Mouse (Mus musculus) embryonic facial prominence, embryonic 15.5 days (tissue): ENCODE measurements around the gene Nol12. TPM values are rescaled to one million over a fixed set of nuclear protein-coding genes. Genes with fewer than 3 reads are reported as not detected.

Experiments
- ATAC-seq: fragments of 200-750 bp; cut with Nextera tagmentation; 2 replicates; pipeline ENCODE4 v1.8.0; 2017; ENCODE audit warnings: low read depth, moderate TSS enrichment; ENCODE audit not compliant: insufficient number of reproducible peaks, low FRiP score, low TSS enrichment
- H3K27ac ChIP-seq: fragments of 300-500 bp; sonication (generic); replicated peaks from 2 replicates; pipeline ENCODE4 v1.5.1; 2015; ENCODE audit warnings: mild to moderate bottlenecking, inconsistent platforms
- H3K27me3 ChIP-seq: fragments of 300-500 bp; sonication (generic); 2 replicates; pipeline ENCODE4 v1.6.1; 2015; ENCODE audit warnings: inconsistent platforms
- H3K36me3 ChIP-seq: fragments of 300-500 bp; sonication (generic); 2 replicates; pipeline ENCODE4 v1.6.1; 2015; ENCODE audit warnings: mild to moderate bottlenecking, inconsistent platforms
- H3K4me1 ChIP-seq: fragments of 300-500 bp; sonication (generic); 2 replicates; pipeline ENCODE4 v1.6.1; 2015; ENCODE audit warnings: inconsistent platforms
- H3K4me2 ChIP-seq: fragments of 300-500 bp; sonication (generic); replicated peaks from 2 replicates; pipeline ENCODE4 v1.6.1; 2015; ENCODE audit warnings: mild to moderate bottlenecking, inconsistent platforms
- H3K4me3 ChIP-seq: fragments of 300-500 bp; sonication (generic); replicated peaks from 2 replicates; pipeline ENCODE4 v1.5.1; 2015; ENCODE audit warnings: mild to moderate bottlenecking, inconsistent platforms
- H3K9ac ChIP-seq: fragments of 300-500 bp; sonication (generic); 2 replicates; pipeline ENCODE4 v1.6.1; 2015; ENCODE audit warnings: inconsistent platforms
- H3K9me3 ChIP-seq: fragments of 300-500 bp; sonication (generic); replicated peaks from 2 replicates; pipeline ENCODE4 v1.6.1; 2016; ENCODE audit warnings: inconsistent platforms
- WGBS: fragments of 180-500 bp; shearing (Covaris S2); methylation state at CpG from one replicate; pipeline ENCODE4 v1.1.7; 2015; 5-methylcytosine and 5-hydroxymethylcytosine counted together
- polyA plus RNA-seq: library from polyadenylated mRNA; unstranded; fragments of >200 nt; fragmentation: Nextera tagmentation; extraction: Ambion mirVana; gene quantifications from 2 replicates; pipeline ENCODE4 v1.2.1, GENCODE M21; 2015

Gene Nol12
- polyA plus RNA-seq, 1 experiment from 2014 or later: 52.7 TPM

DNA sequence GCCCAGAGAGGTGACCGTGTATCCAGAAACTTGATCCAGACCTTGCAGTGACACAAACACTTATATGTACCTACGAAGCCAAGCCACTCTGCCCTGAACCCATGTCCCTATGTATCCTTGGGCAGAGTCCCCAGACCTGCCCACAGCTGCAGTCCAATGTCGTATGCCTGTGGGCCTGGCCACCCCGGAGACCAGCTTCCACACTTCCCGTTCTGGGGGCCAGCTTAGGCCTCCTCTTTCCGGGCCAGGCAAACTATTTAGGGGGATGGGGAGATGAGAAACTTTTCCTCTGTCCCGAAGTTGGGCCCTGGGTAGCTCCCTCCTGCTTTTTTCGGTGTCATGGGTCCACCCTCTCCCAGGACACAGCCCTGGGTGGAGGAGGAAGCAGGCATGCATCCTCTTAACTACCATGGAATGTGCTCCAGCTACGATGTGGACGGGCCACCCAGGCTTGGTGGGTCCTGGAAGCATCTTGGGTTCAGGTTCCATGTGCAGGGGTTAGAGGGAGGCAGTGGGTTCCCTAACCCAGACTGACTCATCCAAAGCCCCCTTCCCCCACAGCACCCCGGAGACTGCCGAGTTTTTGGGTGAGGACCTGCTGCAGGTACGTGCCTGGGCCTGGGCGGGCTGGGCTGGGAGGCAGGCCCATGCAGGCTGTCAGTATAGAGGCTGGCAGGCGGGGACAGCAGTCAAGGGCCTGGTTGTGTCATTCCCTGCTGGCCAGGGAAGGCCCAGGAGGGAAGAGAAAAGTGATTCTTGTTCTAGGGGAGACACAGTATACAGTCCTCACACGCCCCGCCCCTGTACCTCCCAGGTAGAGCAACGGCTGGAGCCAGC lies 33.9 kb upstream of the Nol12 start:
- peak overlapping the region; percentile 71 for H3K9ac ChIP-seq
- peaks cover 62% of the 10 kb centered on the region for H3K4me1 ChIP-seq
- peak overlapping the region; percentile 65 for H3K4me2 ChIP-seq
- H3K4me3 ChIP-seq: peak overlapping the region; percentile 76
- H3K9me3 ChIP-seq: no peaks in the 10 kb centered on the region
- 11% methylated on average over 18 of the region's 18 CpGs for WGBS
- no peaks in the 10 kb centered on the region for H3K27me3 ChIP-seq
- peaks cover 27% of the 10 kb centered on the region for H3K36me3 ChIP-seq
- peak overlapping the region; percentile 86 for H3K27ac ChIP-seq
- 0 out of 2 replicates have a peak, but pooled peaks have one; percentile 13 for ATAC-seq

DNA sequence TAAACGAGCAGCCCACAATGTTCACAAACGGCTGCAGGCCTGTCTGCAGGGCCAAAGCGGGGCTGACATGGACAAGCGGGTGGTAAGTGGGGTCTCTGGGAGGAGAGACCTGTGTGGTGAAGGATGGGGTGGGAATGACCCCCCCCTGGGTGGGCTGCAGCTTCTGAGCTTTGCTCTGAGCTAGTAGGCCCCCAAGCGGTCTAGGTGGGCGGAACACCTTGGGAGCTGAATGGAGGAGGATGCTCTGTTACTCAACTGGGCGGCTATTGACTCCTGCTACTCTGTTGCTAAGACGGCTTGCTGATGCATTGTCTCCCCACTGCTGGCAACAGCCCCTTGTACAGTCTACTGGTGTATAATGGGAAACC lies 33.3 kb upstream of the Nol12 start:
- no peaks in the 10 kb centered on the region for H3K27me3 ChIP-seq
- WGBS: 37% methylated on average over 8 of the region's 8 CpGs
- H3K9me3 ChIP-seq: no peaks in the 10 kb centered on the region
- H3K4me2 ChIP-seq: peak overlapping the region; percentile 65
- H3K4me1 ChIP-seq: peaks cover 55% of the 10 kb centered on the region
- ATAC-seq: no peak
- H3K9ac ChIP-seq: peak overlapping the region; percentile 71
- peak overlapping the region; percentile 86 for H3K27ac ChIP-seq
- H3K4me3 ChIP-seq: peak overlapping the region; percentile 76
- peaks cover 32% of the 10 kb centered on the region for H3K36me3 ChIP-seq

DNA sequence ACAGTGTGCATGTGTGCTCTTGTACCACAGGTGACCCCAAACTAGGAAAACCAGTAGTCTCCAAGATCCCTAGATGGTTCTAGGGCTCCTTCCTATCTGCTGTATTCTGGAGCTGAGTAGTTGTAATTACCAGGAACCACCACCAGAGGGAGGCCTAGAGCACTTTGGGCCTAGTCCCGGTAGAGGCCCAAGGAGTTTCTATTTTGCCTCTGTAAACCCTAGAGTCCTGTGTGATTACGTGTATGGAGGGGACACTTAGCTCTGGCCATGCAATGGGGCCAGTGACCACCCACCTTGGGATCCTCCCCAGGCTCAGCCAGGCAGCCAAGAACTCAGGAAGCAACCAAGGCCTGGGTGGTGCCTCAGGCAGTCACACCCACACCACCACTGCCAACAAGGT lies 31.5 kb upstream of the Nol12 start:
- 6% methylated on average over 2 of the region's 2 CpGs for WGBS
- Histone ChIP-seq H3K27me3 (no peaks in the 10 kb centered on the region), H3K9ac (no peak overlapping the region), H3K36me3 (peaks cover 50% of the 10 kb centered on the region), H3K27ac (no peak overlapping the region), H3K4me1 (peaks cover 40% of the 10 kb centered on the region), H3K4me3 (no peak overlapping the region), H3K4me2 (no peak overlapping the region), H3K9me3 (no peaks in the 10 kb centered on the region)
- ATAC-seq: 0 out of 2 replicates have a peak, but pooled peaks have one; percentile 4

DNA sequence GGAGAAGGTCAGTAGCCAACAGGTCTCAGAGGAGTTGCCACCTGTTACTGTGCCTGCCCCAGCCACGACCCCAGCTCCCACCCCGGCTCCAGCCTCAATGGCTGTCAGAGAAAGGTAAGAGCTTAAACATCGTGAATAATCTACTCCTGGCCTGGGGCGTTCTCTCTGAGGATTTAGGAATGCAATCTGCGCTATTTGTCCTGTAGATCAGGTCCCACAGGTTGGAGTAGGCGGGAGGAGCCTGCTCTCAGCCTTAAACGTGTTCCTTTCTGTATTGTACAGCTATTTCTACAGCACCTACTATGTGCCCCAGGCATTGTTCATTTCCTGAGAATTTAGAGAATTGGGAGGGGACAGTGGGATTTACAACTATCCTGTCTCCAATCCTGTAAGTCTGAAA lies 26.3 kb upstream of the Nol12 start:
- ATAC-seq: no peak
- no peaks in the 10 kb centered on the region for H3K27me3 ChIP-seq
- H3K9me3 ChIP-seq: no peaks in the 10 kb centered on the region
- no peak overlapping the region for H3K4me2 ChIP-seq
- H3K36me3 ChIP-seq: peaks cover 84% of the 10 kb centered on the region
- peak overlapping the region; percentile 34; the same call in 1 of the 2 replicates for H3K27ac ChIP-seq
- 56% methylated on average over 7 of the region's 7 CpGs for WGBS
- H3K4me1 ChIP-seq: peaks cover 6% of the 10 kb centered on the region
- H3K4me3 ChIP-seq: no peak overlapping the region
- no peak overlapping the region for H3K9ac ChIP-seq

DNA sequence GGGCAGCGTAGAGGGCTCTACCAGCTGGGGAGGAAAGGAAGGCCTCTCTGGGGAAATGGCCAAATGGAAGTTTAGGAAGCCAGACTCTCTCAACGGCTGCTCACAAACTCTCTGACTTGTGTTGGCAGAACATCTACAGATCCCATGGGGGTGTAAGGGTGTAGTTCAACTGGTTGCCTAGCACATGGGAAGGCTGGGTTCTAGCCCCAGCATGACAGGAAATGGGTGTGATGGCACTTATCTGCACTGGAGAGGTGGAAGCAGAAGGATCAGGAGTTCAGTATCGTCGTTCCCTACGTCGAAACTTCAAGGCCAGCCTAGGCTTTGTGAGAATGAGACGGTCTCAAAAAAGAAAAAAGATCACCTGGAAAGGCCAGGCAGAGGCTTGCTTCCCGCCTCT lies 25.8 kb upstream of the Nol12 start:
- H3K36me3 ChIP-seq: peaks cover 79% of the 10 kb centered on the region
- no peaks in the 10 kb centered on the region for H3K27me3 ChIP-seq
- H3K9me3 ChIP-seq: no peaks in the 10 kb centered on the region
- H3K4me2 ChIP-seq: no peak overlapping the region
- peaks cover 4% of the 10 kb centered on the region for H3K4me1 ChIP-seq
- ATAC-seq: no peak
- H3K4me3 ChIP-seq: no peak overlapping the region
- no peak overlapping the region for H3K9ac ChIP-seq
- WGBS: 74% methylated on average over 8 of the region's 8 CpGs
- H3K27ac ChIP-seq: peak overlapping the region; percentile 34; the same call in 1 of the 2 replicates

DNA sequence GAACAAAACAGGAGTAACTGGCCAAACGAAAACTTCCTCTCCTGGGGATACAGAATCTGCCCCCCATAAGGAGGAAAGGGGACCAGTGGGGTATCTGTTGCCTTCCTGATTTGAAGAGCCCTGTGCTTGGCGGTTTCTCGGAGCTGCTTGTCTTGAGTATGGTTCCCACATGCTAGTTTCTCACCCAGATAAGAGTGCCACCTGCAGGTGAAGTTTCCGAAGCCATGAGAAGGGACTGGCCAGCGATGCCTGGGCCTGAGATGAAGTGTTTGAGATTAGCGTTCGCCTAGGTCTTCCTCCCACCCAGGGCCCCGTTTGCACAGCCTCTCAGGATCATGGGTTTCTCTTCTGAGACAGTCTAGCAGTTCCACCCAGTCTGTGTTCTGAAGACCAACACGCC lies 22.7 kb upstream of the Nol12 start:
- Histone ChIP-seq H3K27ac (no peak overlapping the region), H3K9ac (no peak overlapping the region), H3K27me3 (no peaks in the 10 kb centered on the region), H3K4me1 (peaks cover 28% of the 10 kb centered on the region), H3K4me2 (no peak overlapping the region), H3K36me3 (peaks cover 50% of the 10 kb centered on the region), H3K4me3 (no peak overlapping the region), H3K9me3 (no peaks in the 10 kb centered on the region)
- ATAC-seq: no peak
- whole genome bisulfite sequencing: 37% methylated on average over 9 of the region's 9 CpGs

DNA sequence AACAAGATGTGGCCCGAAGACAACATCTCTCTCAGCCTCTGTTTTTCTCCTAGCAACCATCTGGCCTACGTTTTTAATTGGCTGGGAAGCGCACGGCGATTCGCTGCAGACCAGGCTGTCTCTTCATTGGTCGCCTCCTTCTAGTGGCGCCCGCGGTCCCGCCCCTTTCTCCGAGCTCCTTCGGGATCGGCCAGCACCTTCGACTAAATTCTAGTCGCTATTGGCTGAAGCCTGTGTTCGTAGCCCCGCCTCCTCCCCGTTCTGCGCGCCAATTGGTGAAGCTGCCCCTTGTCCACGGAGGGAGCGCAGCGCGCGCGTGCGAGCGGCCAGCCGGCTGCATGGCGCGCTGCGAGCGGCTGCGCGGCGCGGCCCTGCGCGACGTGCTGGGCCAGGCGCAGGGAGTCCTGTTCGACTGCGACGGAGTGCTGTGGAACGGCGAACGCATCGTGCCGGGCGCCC lies 21.1 kb upstream of the Nol12 start, which contains the start of gene Pdxp:
TSS of gene Pdxp (plus strand) at position 288 of the 459 bp plus-strand sequence.
- Histone ChIP-seq H3K9me3 (no peaks in the 10 kb centered on the region), H3K9ac (peak within 1 kb of the TSS; percentile 69), H3K36me3 (peaks cover 39% of the 10 kb centered on the region), H3K4me1 (peaks cover 28% of the 10 kb centered on the region), H3K27me3 (no peaks in the 10 kb centered on the region), H3K4me3 (peak within 1 kb of the TSS; percentile 76), H3K27ac (peak within 1 kb of the TSS; percentile 94), H3K4me2 (peak within 1 kb of the TSS; percentile 95)
- peak; percentile 92 for ATAC-seq
- under 1% methylated on average over 51 of the region's 51 CpGs for WGBS

DNA sequence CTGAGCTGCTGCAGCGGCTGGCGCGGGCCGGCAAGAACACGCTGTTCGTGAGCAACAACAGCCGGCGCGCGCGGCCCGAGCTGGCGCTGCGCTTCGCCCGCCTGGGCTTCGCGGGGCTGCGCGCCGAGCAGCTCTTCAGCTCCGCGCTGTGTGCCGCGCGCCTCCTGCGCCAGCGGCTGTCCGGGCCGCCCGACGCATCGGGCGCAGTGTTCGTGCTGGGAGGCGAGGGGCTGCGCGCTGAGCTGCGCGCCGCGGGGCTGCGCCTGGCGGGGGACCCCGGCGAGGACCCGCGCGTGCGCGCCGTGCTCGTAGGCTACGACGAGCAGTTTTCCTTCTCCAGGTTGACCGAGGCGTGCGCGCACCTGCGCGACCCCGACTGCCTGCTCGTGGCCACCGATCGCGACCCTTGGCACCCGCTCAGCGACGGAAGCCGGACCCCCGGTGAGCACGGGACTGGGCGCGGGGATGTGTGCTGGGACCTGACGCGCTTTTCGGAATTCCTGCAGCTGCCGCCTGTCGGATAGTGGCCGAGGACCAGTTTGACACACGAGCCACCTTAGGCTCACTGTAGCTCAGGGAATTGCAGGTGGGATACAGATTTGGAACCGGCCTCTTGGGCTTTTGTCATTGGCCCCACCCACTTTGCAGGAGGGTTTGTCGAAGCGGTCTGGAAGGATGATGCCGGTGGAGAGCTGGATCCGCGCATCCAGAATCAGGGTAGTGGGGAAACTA lies 20.5 kb upstream of the Nol12 start:
- Histone ChIP-seq H3K4me1 (peaks cover 28% of the 10 kb centered on the region), H3K9me3 (no peaks in the 10 kb centered on the region), H3K27me3 (no peaks in the 10 kb centered on the region), H3K27ac (peak overlapping the region; percentile 94), H3K36me3 (peaks cover 38% of the 10 kb centered on the region), H3K4me2 (peak overlapping the region; percentile 95), H3K4me3 (peak overlapping the region; percentile 76), H3K9ac (peak overlapping the region; percentile 69)
- WGBS: under 1% methylated on average over 87 of the region's 87 CpGs
- peak; percentile 50 for ATAC-seq

DNA sequence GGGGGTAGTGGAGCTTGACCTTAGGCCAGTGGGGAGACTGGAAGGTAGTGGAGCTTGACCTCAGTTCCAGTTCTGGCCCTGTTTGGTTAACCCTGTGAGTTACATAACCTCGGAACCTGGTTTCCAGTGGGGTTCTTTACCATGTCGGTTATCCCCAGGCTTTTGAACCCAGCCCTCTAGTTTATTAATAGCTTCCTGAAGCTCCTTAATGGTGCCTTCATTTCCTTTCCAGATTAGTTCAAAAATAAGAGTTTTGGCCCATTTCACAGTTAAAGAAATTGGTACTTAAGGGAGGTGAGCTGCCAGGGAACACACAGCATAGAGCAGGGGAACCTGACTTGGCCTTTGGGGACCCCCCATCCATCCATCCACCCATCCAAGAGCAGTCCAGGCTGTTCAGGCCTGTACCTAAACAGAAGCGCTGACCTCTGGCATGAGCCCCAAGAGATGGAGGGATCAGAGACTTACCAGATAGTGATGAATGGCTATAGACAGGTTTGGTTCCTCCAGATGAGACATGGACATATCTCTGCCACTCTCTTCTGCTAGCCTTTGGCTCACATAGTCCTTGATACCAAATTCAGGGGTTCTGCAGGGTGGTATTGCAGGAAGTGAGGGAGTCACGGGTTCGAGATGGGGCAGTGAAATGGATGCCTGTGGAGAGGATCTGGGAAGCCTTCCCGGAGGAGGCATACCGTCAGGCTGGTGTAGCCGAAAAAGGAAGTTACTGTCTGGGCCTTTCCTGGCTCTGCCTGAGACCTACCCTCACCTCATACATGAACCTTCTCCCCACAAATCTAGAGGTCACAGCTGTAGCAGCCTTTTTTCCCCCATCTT lies 19.7 kb upstream of the Nol12 start:
- Histone ChIP-seq H3K27ac (no peak overlapping the region), H3K9me3 (no peaks in the 10 kb centered on the region), H3K36me3 (peaks cover 32% of the 10 kb centered on the region), H3K4me1 (peaks cover 28% of the 10 kb centered on the region), H3K4me3 (peak overlapping the region; percentile 76), H3K9ac (peak overlapping the region; percentile 69; the same call in 1 of the 2 replicates), H3K4me2 (peak overlapping the region; percentile 95), H3K27me3 (no peaks in the 10 kb centered on the region)
- 43% methylated on average over 8 of the region's 8 CpGs for WGBS
- ATAC-seq: no peak

DNA sequence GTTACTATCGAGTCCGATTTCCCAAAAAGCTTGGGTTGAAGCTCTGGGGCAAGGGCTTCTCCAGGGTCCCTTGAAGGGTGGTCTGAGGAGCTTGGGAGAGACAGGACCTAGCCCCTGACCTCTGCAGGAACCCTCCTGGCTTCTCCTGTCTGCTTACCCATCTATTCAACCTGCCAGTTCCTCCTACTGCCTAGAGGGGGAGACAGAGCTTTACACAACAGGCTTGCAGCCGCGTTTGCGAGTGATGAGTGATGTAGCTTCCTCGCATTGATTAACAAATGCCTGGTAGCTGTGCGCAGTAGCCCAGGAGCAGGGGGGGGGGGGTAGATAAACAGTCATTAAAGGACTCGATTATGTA lies 19.1 kb upstream of the Nol12 start:
- Histone ChIP-seq H3K9me3 (no peaks in the 10 kb centered on the region), H3K36me3 (peaks cover 26% of the 10 kb centered on the region), H3K4me2 (peak overlapping the region; percentile 95), H3K27me3 (no peaks in the 10 kb centered on the region), H3K27ac (0 out of 2 replicates have a peak overlapping the region, but pooled peaks have one; percentile 74), H3K9ac (no peak overlapping the region), H3K4me1 (peaks cover 33% of the 10 kb centered on the region), H3K4me3 (peak overlapping the region; percentile 76)
- no peak for ATAC-seq
- WGBS: 8% methylated on average over 8 of the region's 8 CpGs
